Mouse (Mus musculus): ENCODE measurements around the gene Ibtk. TPM values are rescaled to one million over a fixed set of nuclear protein-coding genes. Genes with fewer than 3 reads are reported as not detected.

The Ibtk gene
- polyA plus RNA-seq (2014; fragmentation: Illumina TruSeq; extraction: RNeasy Lipid Tissue Mini Kit (QIAGEN cat#74804); ENCODE audit: low read depth, low replicate concordance): 58.8 TPM

DNA sequence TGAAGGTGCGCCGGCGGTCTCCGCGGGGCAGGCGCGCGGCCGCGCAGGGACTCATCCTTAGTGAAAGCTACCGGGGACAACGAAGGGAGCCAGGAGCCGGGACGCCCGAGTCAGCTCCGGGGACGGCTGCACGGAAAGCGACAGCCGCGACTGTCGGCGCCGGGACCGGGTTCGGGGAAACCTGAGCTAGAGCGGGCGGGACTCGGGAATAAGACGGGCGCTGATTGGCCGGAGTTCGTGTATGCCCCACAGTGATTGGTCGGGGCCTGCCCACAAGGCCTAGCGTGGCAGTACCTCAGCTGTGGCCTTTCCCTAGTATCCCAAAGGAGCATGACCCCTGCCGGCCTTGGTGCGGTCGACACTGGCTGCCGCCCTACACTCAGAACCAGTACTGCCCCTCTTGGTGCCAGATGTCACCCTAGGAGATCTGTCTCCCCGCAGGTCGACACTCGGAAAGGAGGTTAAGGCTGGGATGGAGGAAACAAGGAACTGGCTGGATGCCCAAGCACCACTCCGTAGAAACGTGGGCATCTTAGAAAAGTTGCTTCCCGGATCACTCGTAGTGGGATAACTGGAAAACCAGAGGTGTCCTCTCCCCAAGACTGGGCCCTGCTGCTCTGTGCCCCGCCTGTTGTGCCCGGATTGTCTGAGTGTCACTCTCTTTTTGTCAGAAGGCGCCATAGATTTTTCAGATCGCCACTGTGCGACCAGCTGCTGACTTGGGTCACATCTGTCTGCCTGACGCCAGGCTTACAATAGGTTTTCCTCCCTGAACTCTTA, at the start of gene Ibtk:
TSS of gene Ibtk (minus strand) at position 193 of the 780 bp plus-strand sequence.

Other genes starting within 250 kb of the Ibtk start
- not detected for gene Tpbg, start 93.0 kb upstream of the Ibtk start, polyA plus RNA-seq (2014; fragmentation: Illumina TruSeq; extraction: RNeasy Lipid Tissue Mini Kit (QIAGEN cat#74804); ENCODE audit: low read depth, low replicate concordance)

Measured in liver, adult 10 weeks (tissue).